Mouse (Mus musculus) MEL (cell line): ENCODE measurements around the gene Sim2. TPM values are rescaled to one million over a fixed set of nuclear protein-coding genes. Genes with fewer than 3 reads are reported as not detected.
A peak's percentile ranks its signal among the peaks of the same experiment; 100 is the strongest.

Experiments used
- DNase-seq: peaks from one replicate; pipeline ENCODE4 v3.0.0; 2011; ENCODE audit warnings: low read depth, low spot score
- H3K27ac ChIP-seq: 2 replicates; pipeline ENCODE4 v1.5.1; 2012; ENCODE audit warnings: low read depth, mild to moderate bottlenecking, control low read depth, low read length, moderate library complexity; ENCODE audit not compliant: control insufficient read depth
- H3K27me3 ChIP-seq, 2 experiments: fragments of 150-350 bp in 1 of 2; sonication (generic) in 1 of 2; 2 replicates each; pipeline ENCODE4 v1.6.1; 2012; ENCODE audit warnings: low read length in 2 of 2, mild to moderate bottlenecking in 2 of 2, improper control_type of control experiment in 1 of 2, moderate library complexity in 1 of 2; ENCODE audit not compliant: insufficient read depth in 2 of 2, control insufficient read depth in 1 of 2
- H3K36me3 ChIP-seq, 2 experiments: 2 replicates each; pipeline ENCODE4 v1.6.1; 2012 to 2014; ENCODE audit warnings: low read length in 2 of 2, improper control_type of control experiment in 1 of 2, inconsistent platforms in 1 of 2, mild to moderate bottlenecking in 1 of 2; ENCODE audit not compliant: insufficient read depth in 2 of 2, control insufficient read depth in 1 of 2
- H3K4me1 ChIP-seq, 2 experiments: fragments of 150-350 bp in 1 of 2; sonication (generic) in 1 of 2; 2 replicates each; pipeline ENCODE4 v1.6.1; 2012; ENCODE audit warnings: low read length in 2 of 2, improper control_type of control experiment in 1 of 2, mild to moderate bottlenecking in 1 of 2; ENCODE audit not compliant: insufficient read depth in 2 of 2, control insufficient read depth in 1 of 2
- H3K4me3 ChIP-seq, 2 experiments: fragments of 150-350 bp in 1 of 2; sonication (generic) in 1 of 2; 2 replicates each; pipeline ENCODE4 v1.5.1; 2012; ENCODE audit warnings: low read depth in 2 of 2, low read length in 2 of 2, mild to moderate bottlenecking in 2 of 2, moderate library complexity in 2 of 2, control low read depth in 1 of 2, improper control_type of control experiment in 1 of 2; ENCODE audit not compliant: control insufficient read depth in 1 of 2, insufficient read depth in 1 of 2
- H3K79me2 ChIP-seq: 2 replicates; pipeline ENCODE4 v1.6.1; 2012; ENCODE audit warnings: mild to moderate bottlenecking, low read length, moderate library complexity; ENCODE audit not compliant: control insufficient read depth, poor library complexity, insufficient read depth
- H3K9ac ChIP-seq: 2 replicates; pipeline ENCODE4 v1.6.1; 2012; ENCODE audit warnings: low read depth, mild to moderate bottlenecking, control low read depth, low read length, moderate library complexity; ENCODE audit not compliant: control insufficient read depth, poor library complexity, severe bottlenecking
- H3K9me3 ChIP-seq: fragments of 150-350 bp; sonication (generic); replicated peaks from 2 replicates; pipeline ENCODE4 v1.6.1; 2012; ENCODE audit warnings: mild to moderate bottlenecking, low read length, improper control_type of control experiment, moderate library complexity; ENCODE audit not compliant: insufficient read depth
- BHLHE40 ChIP-seq: IDR thresholded peaks from 2 replicates; pipeline ENCODE4 v1.6.1; 2012; ENCODE audit warnings: low read depth, mild to moderate bottlenecking, inconsistent platforms, low read length, improper control_type of control experiment, borderline replicate concordance
- CHD2 ChIP-seq: IDR thresholded peaks from 2 replicates; pipeline ENCODE4 v1.6.1; 2011; ENCODE audit warnings: low read length, improper control_type of control experiment
- CTCF ChIP-seq, 3 experiments: IDR thresholded peaks in 2 of 3; conservative IDR thresholded peaks in 1 of 3; 2 replicates each; pipeline ENCODE4 v1.5.1; 2011 to 2012; ENCODE audit warnings: low read length in 3 of 3, low read depth in 2 of 3, mild to moderate bottlenecking in 2 of 3, improper control_type of control experiment in 1 of 3, inconsistent platforms in 1 of 3, mixed read lengths in 1 of 3, moderate library complexity in 1 of 3; ENCODE audit not compliant: control insufficient read depth in 1 of 3, insufficient read depth in 1 of 3, poor library complexity in 1 of 3, severe bottlenecking in 1 of 3
- E2F4 ChIP-seq: IDR thresholded peaks from 2 replicates; pipeline ENCODE4 v1.6.1; 2011; ENCODE audit warnings: low read depth, low read length, improper control_type of control experiment, borderline replicate concordance
- ELF1 ChIP-seq: IDR thresholded peaks from 2 replicates; pipeline ENCODE4 v1.6.1; 2014; ENCODE audit warnings: low read depth, mild to moderate bottlenecking, inconsistent platforms, low read length, improper control_type of control experiment, moderate library complexity
- EP300 ChIP-seq, 2 experiments: IDR thresholded peaks; 2 replicates each; pipeline ENCODE4 v1.6.1; 2011; ENCODE audit warnings: improper control_type of control experiment in 2 of 2, low read length in 2 of 2, low read depth in 1 of 2, mild to moderate bottlenecking in 1 of 2
- ETS1 ChIP-seq: IDR thresholded peaks from 2 replicates; pipeline ENCODE4 v1.6.1; 2012; ENCODE audit warnings: low read depth, mild to moderate bottlenecking, inconsistent platforms, low read length, improper control_type of control experiment, moderate library complexity
- GABPA ChIP-seq: IDR thresholded peaks from 2 replicates; pipeline ENCODE4 v1.6.1; 2012; ENCODE audit warnings: low read depth, mild to moderate bottlenecking, inconsistent platforms, low read length, improper control_type of control experiment, moderate library complexity
- GATA1 ChIP-seq: IDR thresholded peaks from 2 replicates; pipeline ENCODE4 v1.6.1; 2011; ENCODE audit warnings: low read depth, low read length, improper control_type of control experiment
- HCFC1 ChIP-seq: IDR thresholded peaks from 2 replicates; pipeline ENCODE4 v1.6.1; 2012; ENCODE audit warnings: low read depth, mild to moderate bottlenecking, inconsistent platforms, low read length, improper control_type of control experiment, moderate library complexity
- JUND ChIP-seq: IDR thresholded peaks from 2 replicates; pipeline ENCODE4 v1.6.1; 2011; ENCODE audit warnings: low read depth, mild to moderate bottlenecking, improper control_type of control experiment, low read length
- KAT2A ChIP-seq: conservative IDR thresholded peaks from 2 replicates; pipeline ENCODE4 v1.6.1; 2012; ENCODE audit warnings: low read depth, low read length, improper control_type of control experiment, inconsistent platforms
- MAFK ChIP-seq: IDR thresholded peaks from 2 replicates; pipeline ENCODE4 v1.6.1; 2011; ENCODE audit warnings: low read depth, mild to moderate bottlenecking, low read length, improper control_type of control experiment, borderline replicate concordance
- MAX ChIP-seq: IDR thresholded peaks from 2 replicates; pipeline ENCODE4 v1.6.1; 2011; ENCODE audit warnings: low read length, improper control_type of control experiment
- MAZ ChIP-seq: IDR thresholded peaks from 2 replicates; pipeline ENCODE4 v1.6.1; 2012; ENCODE audit warnings: low read depth, mild to moderate bottlenecking, inconsistent platforms, low read length, improper control_type of control experiment
- MEF2A ChIP-seq: IDR thresholded peaks from 2 replicates; pipeline ENCODE4 v1.6.1; 2014; ENCODE audit warnings: low read depth, mild to moderate bottlenecking, inconsistent platforms, low read length, improper control_type of control experiment; ENCODE audit not compliant: poor library complexity, insufficient replicate concordance, severe bottlenecking; ENCODE audit errors: extremely low read depth
- MYB ChIP-seq: IDR thresholded peaks from 2 replicates; pipeline ENCODE4 v1.6.1; 2011; ENCODE audit warnings: mild to moderate bottlenecking, low read depth, low read length, improper control_type of control experiment
- MYC ChIP-seq: IDR thresholded peaks from 2 replicates; pipeline ENCODE4 v1.6.1; 2011; ENCODE audit warnings: low read depth, mild to moderate bottlenecking, low read length, improper control_type of control experiment, moderate library complexity
- NELFE ChIP-seq: IDR thresholded peaks from 2 replicates; pipeline ENCODE4 v1.6.1; 2011; ENCODE audit warnings: low read depth, low read length, improper control_type of control experiment
- NRF1 ChIP-seq: IDR thresholded peaks from 2 replicates; pipeline ENCODE4 v1.6.1; 2014; ENCODE audit warnings: low read depth, mild to moderate bottlenecking, inconsistent platforms, low read length, improper control_type of control experiment, moderate library complexity; ENCODE audit not compliant: poor library complexity, insufficient read depth, severe bottlenecking
- POLR2A ChIP-seq, 2 experiments: IDR thresholded peaks; 2 replicates each; pipeline ENCODE4 v1.6.1; 2011 to 2012; ENCODE audit warnings: low read length in 2 of 2, mild to moderate bottlenecking in 2 of 2, control low read depth in 1 of 2, improper control_type of control experiment in 1 of 2, low read depth in 1 of 2, moderate library complexity in 1 of 2; ENCODE audit not compliant: control insufficient read depth in 1 of 2, insufficient read depth in 1 of 2, poor library complexity in 1 of 2
- POLR2AphosphoS2 ChIP-seq: IDR thresholded peaks from 2 replicates; pipeline ENCODE4 v1.6.1; 2011; ENCODE audit warnings: low read length, improper control_type of control experiment
- POLR2AphosphoS5 ChIP-seq: IDR thresholded peaks from 2 replicates; pipeline ENCODE4 v1.6.1; 2012; ENCODE audit warnings: low read depth, borderline replicate concordance, mild to moderate bottlenecking, inconsistent platforms, low read length, moderate library complexity, mixed read lengths
- RAD21 ChIP-seq: IDR thresholded peaks from 2 replicates; pipeline ENCODE4 v1.6.1; 2011; ENCODE audit warnings: mild to moderate bottlenecking, low read depth, low read length, improper control_type of control experiment
- RCOR1 ChIP-seq: IDR thresholded peaks from 2 replicates; pipeline ENCODE4 v1.6.1; 2012; ENCODE audit warnings: low read depth, mild to moderate bottlenecking, inconsistent platforms, low read length, improper control_type of control experiment
- SIN3A ChIP-seq: IDR thresholded peaks from 2 replicates; pipeline ENCODE4 v1.6.1; 2012; ENCODE audit warnings: low read length, improper control_type of control experiment, inconsistent platforms
- SMC3 ChIP-seq: IDR thresholded peaks from 2 replicates; pipeline ENCODE4 v1.6.1; 2011; ENCODE audit warnings: low read depth, low read length, improper control_type of control experiment
- TAL1 ChIP-seq: IDR thresholded peaks from 2 replicates; pipeline ENCODE4 v1.6.1; 2012; ENCODE audit warnings: mild to moderate bottlenecking, inconsistent platforms, low read length, moderate library complexity, mixed read lengths
- TCF12 ChIP-seq: IDR thresholded peaks from 2 replicates; pipeline ENCODE4 v1.6.1; 2014; ENCODE audit warnings: low read depth, mild to moderate bottlenecking, inconsistent platforms, low read length, improper control_type of control experiment, moderate library complexity
- UBTF ChIP-seq: IDR thresholded peaks from 2 replicates; pipeline ENCODE4 v1.6.1; 2012; ENCODE audit warnings: low read depth, mild to moderate bottlenecking, inconsistent platforms, low read length, improper control_type of control experiment, moderate library complexity, borderline replicate concordance; ENCODE audit not compliant: insufficient read depth
- USF1 ChIP-seq: IDR thresholded peaks from 2 replicates; pipeline ENCODE4 v1.6.1; 2014; ENCODE audit warnings: low read depth, mild to moderate bottlenecking, inconsistent platforms, low read length, improper control_type of control experiment, moderate library complexity
- USF2 ChIP-seq, 2 experiments: IDR thresholded peaks; 2 replicates each; pipeline ENCODE4 v1.6.1; 2011 to 2012; ENCODE audit warnings: improper control_type of control experiment in 2 of 2, low read length in 2 of 2, borderline replicate concordance in 1 of 2, inconsistent platforms in 1 of 2, low read depth in 1 of 2, mild to moderate bottlenecking in 1 of 2; ENCODE audit not compliant: insufficient read depth in 1 of 2
- ZC3H11A ChIP-seq: IDR thresholded peaks from 2 replicates; pipeline ENCODE4 v1.6.1; 2012; ENCODE audit warnings: low read depth, mild to moderate bottlenecking, inconsistent platforms, low read length, improper control_type of control experiment
- ZKSCAN1 ChIP-seq: IDR thresholded peaks from 2 replicates; pipeline ENCODE4 v1.6.1; 2012; ENCODE audit warnings: low read depth, mild to moderate bottlenecking, inconsistent platforms, low read length, improper control_type of control experiment, moderate library complexity
- ZNF384 ChIP-seq: IDR thresholded peaks from 2 replicates; pipeline ENCODE4 v1.6.1; 2012; ENCODE audit warnings: low read depth, mild to moderate bottlenecking, inconsistent platforms, low read length, improper control_type of control experiment
- polyA plus RNA-seq, 2 experiments: library from polyadenylated mRNA; stranded (reverse) in 1 of 2; unstranded in 1 of 2; fragments of >175 nt in 1 of 2; fragments of >200 nt in 1 of 2; gene quantifications; 2 replicates each; pipeline versions ENCODE4 v1.2.1 to v1.2.4; 2012; ENCODE audit warnings: low replicate concordance in 2 of 2, low read depth in 1 of 2; ENCODE audit not compliant: insufficient read length in 2 of 2, insufficient read depth in 1 of 2, missing spikeins in 1 of 2
- total RNA-seq: library from RNA; depleted of rRNA; stranded (reverse); fragments of 300-350 nt; gene quantifications from 2 replicates; pipeline ENCODE4 v1.2.3, GENCODE M21; 2012

Gene Sim2
- total and polyA plus RNA-seq, 3 experiments = not detected

DNA sequence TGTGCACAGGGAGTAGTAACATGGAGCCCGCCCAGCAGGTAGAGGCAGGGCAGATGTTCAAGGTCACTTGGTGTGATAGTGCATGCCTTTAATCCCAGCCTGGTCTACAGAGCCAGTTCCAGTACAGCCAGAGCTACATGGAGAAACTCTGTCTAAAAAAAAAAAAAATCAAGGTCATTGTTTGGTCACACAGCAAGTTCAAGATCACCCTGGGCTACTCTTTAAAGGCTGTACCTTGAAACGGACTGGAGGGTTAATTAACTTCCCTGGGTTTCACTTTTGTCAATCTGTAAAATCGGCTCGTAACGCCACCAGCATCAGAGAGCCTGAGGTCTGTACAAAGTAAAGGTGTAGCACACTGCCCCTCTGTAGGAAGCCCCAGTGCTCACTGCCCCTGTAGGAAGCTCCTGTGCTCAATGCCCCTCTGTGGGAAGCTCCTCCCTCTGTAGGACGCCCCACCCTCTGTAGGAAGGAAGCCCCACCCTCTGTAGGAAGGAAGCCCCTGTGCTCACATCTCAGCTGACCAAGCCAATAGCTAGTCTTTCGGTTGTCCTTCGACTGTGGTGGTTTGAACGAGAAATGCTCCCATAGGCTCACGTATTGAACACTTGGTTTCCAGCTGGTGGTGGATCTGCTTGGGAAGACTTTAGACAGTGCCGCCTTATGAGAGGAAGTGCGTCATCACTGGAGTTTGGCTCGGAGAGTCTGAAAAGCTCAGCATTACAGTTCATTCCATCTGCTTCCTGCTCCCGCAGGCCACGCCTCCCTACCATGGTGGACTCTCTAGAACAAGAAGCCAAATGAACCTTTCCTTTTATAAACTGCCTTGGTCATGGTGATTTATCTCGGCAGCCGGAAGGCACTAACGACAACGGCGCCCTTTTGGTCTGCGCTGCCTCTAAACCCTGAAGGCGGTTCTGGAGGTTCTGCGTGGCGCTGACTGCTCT, 18.7 kb upstream of the Sim2 start:
- Histone ChIP-seq H3K79me2 (no peaks in the 10 kb centered on the region; the same call in 1 of the 2 replicates), H3K9me3 (no peaks in the 10 kb centered on the region), H3K9ac (peak overlapping the region; percentile 61), H3K27me3 (no peaks in the 10 kb centered on the region), H3K4me1 (no peaks in the 10 kb centered on the region), H3K4me3 (peak overlapping the region; percentile 62 to 69), H3K36me3 (no peaks in the 10 kb centered on the region), H3K27ac (peak overlapping the region; percentile 88)
- peak; percentile 91 for DNase-seq
- no peak for TF ChIP-seq USF2 (IDR thresholded peaks at IDR 0.05; ENCODE audit: borderline replicate concordance in 1 of 2, insufficient read depth in 1 of 2, low read depth in 1 of 2, low read length in 2 of 2)
- TF ChIP-seq MYB = no peak
- TF ChIP-seq MAX = no peak
- TF ChIP-seq POLR2AphosphoS5 = no peak
- peak; percentile 22; the same call in 1 of the 2 replicates for TF ChIP-seq MAZ
- no peak for TF ChIP-seq MEF2A
- TF ChIP-seq NELFE = peak; percentile 38
- no peak for TF ChIP-seq TAL1
- TF ChIP-seq CTCF (IDR thresholded peaks at IDR 0.05 in 2 of 3, conservative IDR thresholded peaks at IDR 0.05 in 1 of 3; ENCODE audit: control insufficient read depth in 1 of 3, insufficient read depth in 1 of 3, low read depth in 2 of 3, low read length in 3 of 3, poor library complexity in 1 of 3, severe bottlenecking in 1 of 3) = no peak
- no peak for TF ChIP-seq SIN3A
- TF ChIP-seq BHLHE40 = no peak
- TF ChIP-seq MAFK = no peak
- TF ChIP-seq ZNF384 = no peak
- TF ChIP-seq POLR2A (IDR thresholded peaks at IDR 0.05; ENCODE audit: control insufficient read depth in 1 of 2, insufficient read depth in 1 of 2, low read depth in 1 of 2, low read length in 2 of 2, poor library complexity in 1 of 2) = peak in 1 of 2 experiments; percentile 72; a peak in 2 of 4 replicates
- 0 out of 2 replicates have a peak, but pooled peaks have one; percentile 18 for TF ChIP-seq HCFC1
- no peak for TF ChIP-seq EP300 (IDR thresholded peaks at IDR 0.05; ENCODE audit: low read depth in 1 of 2, low read length in 2 of 2)
- TF ChIP-seq USF1 = no peak
- TF ChIP-seq ELF1 = no peak; the same call in 1 of the 2 replicates
- TF ChIP-seq RAD21 = no peak
- 0 out of 2 replicates have a peak, but pooled peaks have one; percentile 12 for TF ChIP-seq MYC
- no peak for TF ChIP-seq ZC3H11A
- TF ChIP-seq GABPA = no peak
- TF ChIP-seq RCOR1 = no peak
- TF ChIP-seq ZKSCAN1 = no peak
- TF ChIP-seq POLR2AphosphoS2 = peak; percentile 42; the same call in 1 of the 2 replicates
- no peak for TF ChIP-seq GATA1
- peak; percentile 38; the same call in 1 of the 2 replicates for TF ChIP-seq ETS1
- TF ChIP-seq SMC3 = no peak
- no peak for TF ChIP-seq UBTF
- no peak for TF ChIP-seq CHD2
- TF ChIP-seq KAT2A = no peak
- no peak for TF ChIP-seq E2F4
- no peak for TF ChIP-seq NRF1
- no peak for TF ChIP-seq JUND
- TF ChIP-seq TCF12 = no peak
